Mouse (Mus musculus): ENCODE measurements around the gene Sdk2. TPM values are rescaled to one million over a fixed set of nuclear protein-coding genes. Genes with fewer than 3 reads are reported as not detected.

Sdk2 gene
- total and polyA plus RNA-seq, 3 experiments, result 0.13 TPM; not detected in 2

- H3K4me1 ChIP-seq (ENCODE audit: control insufficient read depth in 1 of 2, insufficient read depth in 2 of 2, low read length in 2 of 2), result peaks cover 17 to 31% of the 10 kb centered on the region in 2 experiments
- H3K27ac ChIP-seq (ENCODE audit: control insufficient read depth, low read depth, low read length), result no peak overlapping the region
- H3K27me3 ChIP-seq (ENCODE audit: control insufficient read depth in 1 of 2, insufficient read depth in 2 of 2, low read length in 2 of 2), result no peaks in the 10 kb centered on the region
- H3K4me3 ChIP-seq (ENCODE audit: control insufficient read depth in 1 of 2, insufficient read depth in 1 of 2, low read depth in 2 of 2, low read length in 2 of 2), result no peak overlapping the region
- H3K36me3 ChIP-seq (ENCODE audit: control insufficient read depth in 1 of 2, insufficient read depth in 2 of 2, low read length in 2 of 2), result peaks cover 0 to 24% of the 10 kb centered on the region in 2 experiments; a peak in 2 of 4 replicates
- H3K9ac ChIP-seq (ENCODE audit: control insufficient read depth, low read depth, low read length, poor library complexity, severe bottlenecking), result no peak overlapping the region
- TF ChIP-seq MEF2A (IDR thresholded peaks at IDR 0.05; ENCODE audit: extremely low read depth, insufficient replicate concordance, low read depth, low read length, poor library complexity, severe bottlenecking) (no peak), RCOR1 (IDR thresholded peaks at IDR 0.05; ENCODE audit: low read depth, low read length) (no peak), KAT2A (conservative IDR thresholded peaks at IDR 0.05; ENCODE audit: low read depth, low read length) (no peak), JUND (IDR thresholded peaks at IDR 0.05; ENCODE audit: low read depth, low read length) (no peak)
- no peak for DNase-seq (ENCODE audit: low read depth, low spot score)
- no peaks in the 10 kb centered on the region for H3K79me2 ChIP-seq (ENCODE audit: control insufficient read depth, insufficient read depth, low read length, poor library complexity)
- no peaks in the 10 kb centered on the region for H3K9me3 ChIP-seq (replicated peaks; ENCODE audit: insufficient read depth, low read length)
These were observed 298.5 kb downstream of the Sdk2 start for GRCm38 (mm10) chr11:113768356-113768755.

GRCm38 (mm10) chr11:113767285-113767684 is 299.6 kb downstream of the Sdk2 start:
- peaks cover 22 to 38% of the 10 kb centered on the region in 2 experiments for H3K4me1 ChIP-seq (ENCODE audit: control insufficient read depth in 1 of 2, insufficient read depth in 2 of 2, low read length in 2 of 2)
- H3K4me3 ChIP-seq (ENCODE audit: control insufficient read depth in 1 of 2, insufficient read depth in 1 of 2, low read depth in 2 of 2, low read length in 2 of 2), result no peak overlapping the region
- H3K27ac ChIP-seq (ENCODE audit: control insufficient read depth, low read depth, low read length), result no peak overlapping the region
- no peaks in the 10 kb centered on the region for H3K27me3 ChIP-seq (ENCODE audit: control insufficient read depth in 1 of 2, insufficient read depth in 2 of 2, low read length in 2 of 2)
- H3K36me3 ChIP-seq (ENCODE audit: control insufficient read depth in 1 of 2, insufficient read depth in 2 of 2, low read length in 2 of 2), result peaks cover 0 to 24% of the 10 kb centered on the region in 2 experiments; a peak in 2 of 4 replicates
- H3K9ac ChIP-seq (ENCODE audit: control insufficient read depth, low read depth, low read length, poor library complexity, severe bottlenecking), result no peak overlapping the region
- no peaks in the 10 kb centered on the region for H3K79me2 ChIP-seq (ENCODE audit: control insufficient read depth, insufficient read depth, low read length, poor library complexity)
- TF ChIP-seq GABPA (IDR thresholded peaks at IDR 0.05; ENCODE audit: low read depth, low read length) (no peak), JUND (IDR thresholded peaks at IDR 0.05; ENCODE audit: low read depth, low read length) (no peak), MXI1 (IDR thresholded peaks at IDR 0.05; ENCODE audit: low read depth, low read length) (no peak), UBTF (IDR thresholded peaks at IDR 0.05; ENCODE audit: borderline replicate concordance, insufficient read depth, low read depth, low read length) (no peak), HCFC1 (IDR thresholded peaks at IDR 0.05; ENCODE audit: low read depth, low read length) (no peak), CHD1 (IDR thresholded peaks at IDR 0.05; ENCODE audit: low read depth, low read length) (no peak), ELF1 (IDR thresholded peaks at IDR 0.05; ENCODE audit: low read depth, low read length) (no peak), ZNF384 (IDR thresholded peaks at IDR 0.05; ENCODE audit: low read depth, low read length) (no peak)
- DNase-seq (ENCODE audit: low read depth, low spot score), result no peak
- no peaks in the 10 kb centered on the region for H3K9me3 ChIP-seq (replicated peaks; ENCODE audit: insufficient read depth, low read length)

- H3K4me3 ChIP-seq (ENCODE audit: control insufficient read depth in 1 of 2, insufficient read depth in 1 of 2, low read depth in 2 of 2, low read length in 2 of 2), result no peak overlapping the region
- no peak overlapping the region for H3K9ac ChIP-seq (ENCODE audit: control insufficient read depth, low read depth, low read length, poor library complexity, severe bottlenecking)
- H3K79me2 ChIP-seq (ENCODE audit: control insufficient read depth, insufficient read depth, low read length, poor library complexity), result no peaks in the 10 kb centered on the region
- no peak for TF ChIP-seq UBTF (IDR thresholded peaks at IDR 0.05; ENCODE audit: borderline replicate concordance, insufficient read depth, low read depth, low read length)
- no peak for TF ChIP-seq TBP (IDR thresholded peaks at IDR 0.05; ENCODE audit: low read depth, low read length)
- no peak for TF ChIP-seq CHD2 (IDR thresholded peaks at IDR 0.05; ENCODE audit: low read length)
- no peak for TF ChIP-seq MYC (IDR thresholded peaks at IDR 0.05; ENCODE audit: low read depth, low read length)
- no peak for TF ChIP-seq ZKSCAN1 (IDR thresholded peaks at IDR 0.05; ENCODE audit: low read depth, low read length)
- TF ChIP-seq ZC3H11A (IDR thresholded peaks at IDR 0.05; ENCODE audit: low read depth, low read length), result no peak
- TF ChIP-seq ELF1 (IDR thresholded peaks at IDR 0.05; ENCODE audit: low read depth, low read length), result no peak
- no peak for TF ChIP-seq MXI1 (IDR thresholded peaks at IDR 0.05; ENCODE audit: low read depth, low read length)
- no peak for TF ChIP-seq TAL1 (IDR thresholded peaks at IDR 0.05; ENCODE audit: low read length)
- no peak for TF ChIP-seq USF2 (IDR thresholded peaks at IDR 0.05; ENCODE audit: borderline replicate concordance in 1 of 2, insufficient read depth in 1 of 2, low read depth in 1 of 2, low read length in 2 of 2)
- TF ChIP-seq ZNF384 (IDR thresholded peaks at IDR 0.05; ENCODE audit: low read depth, low read length), result no peak
- TF ChIP-seq MEF2A (IDR thresholded peaks at IDR 0.05; ENCODE audit: extremely low read depth, insufficient replicate concordance, low read depth, low read length, poor library complexity, severe bottlenecking), result no peak
- no peak for TF ChIP-seq KAT2A (conservative IDR thresholded peaks at IDR 0.05; ENCODE audit: low read depth, low read length)
- no peak for TF ChIP-seq GABPA (IDR thresholded peaks at IDR 0.05; ENCODE audit: low read depth, low read length)
- TF ChIP-seq SIN3A (IDR thresholded peaks at IDR 0.05; ENCODE audit: low read length), result no peak
- TF ChIP-seq POLR2A (IDR thresholded peaks at IDR 0.05; ENCODE audit: control insufficient read depth in 1 of 2, insufficient read depth in 1 of 2, low read depth in 1 of 2, low read length in 2 of 2, poor library complexity in 1 of 2), result no peak
- TF ChIP-seq CHD1 (IDR thresholded peaks at IDR 0.05; ENCODE audit: low read depth, low read length), result no peak
- no peak for TF ChIP-seq ZMIZ1 (IDR thresholded peaks at IDR 0.05; ENCODE audit: low read depth, low read length)
- TF ChIP-seq ETS1 (IDR thresholded peaks at IDR 0.05; ENCODE audit: low read depth, low read length), result no peak
- TF ChIP-seq HCFC1 (IDR thresholded peaks at IDR 0.05; ENCODE audit: low read depth, low read length), result no peak
- H3K4me1 ChIP-seq (ENCODE audit: control insufficient read depth in 1 of 2, insufficient read depth in 2 of 2, low read length in 2 of 2), result peaks cover 22 to 42% of the 10 kb centered on the region in 2 experiments
- no peaks in the 10 kb centered on the region for H3K27me3 ChIP-seq (ENCODE audit: control insufficient read depth in 1 of 2, insufficient read depth in 2 of 2, low read length in 2 of 2)
- H3K27ac ChIP-seq (ENCODE audit: control insufficient read depth, low read depth, low read length), result no peak overlapping the region
- no peaks in the 10 kb centered on the region for H3K9me3 ChIP-seq (replicated peaks; ENCODE audit: insufficient read depth, low read length)
- H3K36me3 ChIP-seq (ENCODE audit: control insufficient read depth in 1 of 2, insufficient read depth in 2 of 2, low read length in 2 of 2), result peaks cover 0 to 24% of the 10 kb centered on the region in 2 experiments; a peak in 2 of 4 replicates
- no peak for DNase-seq (ENCODE audit: low read depth, low spot score)
These were observed 300.4 kb downstream of the Sdk2 start for GRCm38 (mm10) chr11:113766284-113766985.
